Mouse (Mus musculus): ENCODE measurements at regions not wholly inside any gene's neighbourhood (a gene's known extent, or its start where the extent isn't known, plus 50 kb on each side); places are given as distances from the start of the nearest gene placed in this dataset.

DNA sequence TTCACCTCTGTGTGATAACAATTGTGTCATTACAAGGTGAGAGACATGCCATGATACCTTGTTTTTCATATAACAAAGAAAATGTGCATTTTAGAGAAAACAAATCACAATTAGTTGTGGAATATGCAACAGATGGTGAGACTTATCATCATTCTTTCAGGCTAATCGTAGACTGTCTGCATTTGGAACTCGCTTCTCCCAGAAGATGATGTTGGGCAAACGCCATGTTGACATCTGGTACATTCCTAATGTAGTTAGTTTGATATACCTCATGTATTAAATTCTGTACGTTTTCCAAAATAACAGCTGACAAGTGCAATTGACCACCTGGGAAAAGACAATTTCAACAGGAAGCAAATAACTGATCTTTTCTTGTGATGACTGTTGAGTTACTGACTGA lies 482.0 kb upstream of the 4931408C20Rik start:
- DNase-seq (ENCODE audit: low spot score in 2 of 2), result peak in 1 of 2 experiments; percentile 16
